10 mouse cellular contexts compared by ENCODE assay signal in genomic region chr16:32201004-32201325, GRCm38 (mm10). TPM values are rescaled to one million over a fixed set of nuclear protein-coding genes. Genes with fewer than 3 reads are reported as not detected.
DNase-seq lines count a peak whose midpoint lies in the region; ATAC-seq and TF ChIP-seq lines count a peak whose summit lies in the region.
"Had no signal": no experiment of that assay in that cellular context is flagged by ENCODE, and none has a peak within 500 bp of the region (broad histone marks: within the 10 kb centered on the region; RNA-seq: fewer than 3 reads in every experiment).

No protein-coding gene starts in this region.

- no peaks in the 10 kb centered on the region for H3K36me3 ChIP-seq in kidney, adult 2 months (ENCODE audit: control insufficient read depth, insufficient read depth, low read length)
- no peaks in the 10 kb centered on the region for H3K36me3 ChIP-seq in embryonic facial prominence, embryonic 14.5 days (ENCODE audit: control insufficient read depth, insufficient read depth, low read length)
- H3K36me3 ChIP-seq in intestine, embryonic 16.5 days (ENCODE audit: control insufficient read depth, insufficient read depth, low read length): no peaks in the 10 kb centered on the region
- H3K36me3 ChIP-seq in midbrain, embryonic 14.5 days (ENCODE audit: control insufficient read depth, insufficient read depth, low read length): no peaks in the 10 kb centered on the region

- peak overlapping the region; percentile 59 for H3K4me2 ChIP-seq in embryonic facial prominence, embryonic 14.5 days (ENCODE audit: low read depth, low read length)
- H3K4me2 ChIP-seq in intestine, embryonic 16.5 days (ENCODE audit: low read depth, low read length): no peak overlapping the region
- peak overlapping the region; percentile 29 for H3K4me2 ChIP-seq in midbrain, embryonic 14.5 days (ENCODE audit: low read length)

- 33% methylated on average over 9 of the region's 9 CpGs for WGBS in kidney, adult 2 months
- 43% methylated on average over 9 of the region's 9 CpGs for WGBS in embryonic facial prominence, embryonic 14.5 days
- WGBS in intestine, embryonic 16.5 days: 67% methylated on average over 9 of the region's 9 CpGs
- WGBS in midbrain, embryonic 14.5 days: 49% methylated on average over 9 of the region's 9 CpGs

- H3K27ac ChIP-seq in kidney, adult 2 months (ENCODE audit: insufficient read depth, low read depth, low read length): peak overlapping the region; percentile 90
- peak overlapping the region; percentile 92 for H3K27ac ChIP-seq in embryonic facial prominence, embryonic 14.5 days (replicated peaks; ENCODE audit: low read depth, low read length)
- peak overlapping the region; percentile 72 for H3K27ac ChIP-seq in intestine, embryonic 16.5 days (ENCODE audit: low read length)
- H3K27ac ChIP-seq in midbrain, embryonic 14.5 days (replicated peaks; ENCODE audit: low read depth, low read length): no peak overlapping the region

- H3K4me1 ChIP-seq in kidney, adult 2 months (ENCODE audit: control insufficient read depth, insufficient read depth, low read length): no peaks in the 10 kb centered on the region
- H3K4me1 ChIP-seq in embryonic facial prominence, embryonic 14.5 days (ENCODE audit: control insufficient read depth, insufficient read depth, low read length): peaks cover 7% of the 10 kb centered on the region; the same call in 1 of the 2 replicates
- no peaks in the 10 kb centered on the region for H3K4me1 ChIP-seq in intestine, embryonic 16.5 days (ENCODE audit: control insufficient read depth, insufficient read depth, low read length)
- H3K4me1 ChIP-seq in midbrain, embryonic 14.5 days (ENCODE audit: control insufficient read depth, insufficient read depth, low read length): no peaks in the 10 kb centered on the region

- TF ChIP-seq POLR2A in kidney, adult 2 months (IDR thresholded peaks at IDR 0.05; ENCODE audit: low read depth, low read length): no peak

- no peaks in the 10 kb centered on the region for H3K27me3 ChIP-seq in kidney, adult 2 months (replicated peaks; ENCODE audit: control insufficient read depth, insufficient read depth, low read length)
- no peaks in the 10 kb centered on the region for H3K27me3 ChIP-seq in embryonic facial prominence, embryonic 14.5 days (replicated peaks; ENCODE audit: control insufficient read depth, insufficient read depth, low read length)
- H3K27me3 ChIP-seq in intestine, embryonic 16.5 days (replicated peaks; ENCODE audit: control insufficient read depth, insufficient read depth, low read length): no peaks in the 10 kb centered on the region
- no peaks in the 10 kb centered on the region for H3K27me3 ChIP-seq in midbrain, embryonic 14.5 days (ENCODE audit: control insufficient read depth, insufficient read depth, low read length)

- peak overlapping the region; percentile 60 for H3K4me3 ChIP-seq in kidney, adult 2 months (ENCODE audit: insufficient read depth, low read depth, low read length)
- H3K4me3 ChIP-seq in embryonic facial prominence, embryonic 14.5 days (ENCODE audit: low read depth, low read length): peak overlapping the region; percentile 41
- H3K4me3 ChIP-seq in intestine, embryonic 16.5 days (ENCODE audit: low read length): no peak overlapping the region
- H3K4me3 ChIP-seq in midbrain, embryonic 14.5 days (replicated peaks; ENCODE audit: low read depth, low read length): no peak overlapping the region

- peak overlapping the region; percentile 70 for H3K9ac ChIP-seq in embryonic facial prominence, embryonic 14.5 days (ENCODE audit: low read depth, low read length)
- no peak overlapping the region for H3K9ac ChIP-seq in intestine, embryonic 16.5 days (ENCODE audit: low read depth, low read length)
- H3K9ac ChIP-seq in midbrain, embryonic 14.5 days (replicated peaks; ENCODE audit: low read length): no peak overlapping the region

- ATAC-seq in embryonic facial prominence, embryonic 14.5 days (ENCODE audit: low read depth): no peak
- 0 out of 2 replicates have a peak, but pooled peaks have one; percentile 23 for ATAC-seq in intestine, embryonic 16.5 days
- ATAC-seq in midbrain, embryonic 14.5 days (ENCODE audit: low FRiP score, low TSS enrichment): no peak

- H3K9me3 ChIP-seq in embryonic facial prominence, embryonic 14.5 days (ENCODE audit: control insufficient read depth, low read length): no peaks in the 10 kb centered on the region
- no peaks in the 10 kb centered on the region for H3K9me3 ChIP-seq in intestine, embryonic 16.5 days (ENCODE audit: control insufficient read depth, low read length)
- H3K9me3 ChIP-seq in midbrain, embryonic 14.5 days (ENCODE audit: control insufficient read depth, low read length): no peaks in the 10 kb centered on the region

- no peak for TF ChIP-seq CTCF in kidney, adult 2 months (conservative IDR thresholded peaks at IDR 0.05; ENCODE audit: insufficient read depth, insufficient read length, low read depth, low read length)

- DNase-seq in kidney, adult 2 months: peak; percentile 56
- no peak for DNase-seq in kidney, postnatal 10 days
- DNase-seq in embryonic facial prominence, embryonic 14.5 days (ENCODE audit: low spot score): no peak
- no peak for DNase-seq in midbrain, embryonic 14.5 days
- DNase-seq in layer of hippocampus, postnatal 36 days: no peak
- DNase-seq in thymus, postnatal 0 days (ENCODE audit: low spot score): no peak
- DNase-seq in testis, postnatal 14 days (ENCODE audit: low spot score): no peak

RNA-seq across cellular contexts. Expression of gene Bex6, which starts 21.3 kb away (rescaled TPM):
- not detected in 2 replicates for polyA plus RNA-seq in kidney, adult 2 months (2012; rRNA removed)
- not detected in 2 replicates for polyA plus RNA-seq in embryonic facial prominence, embryonic 14.5 days (2014; fragmentation: Nextera tagmentation; extraction: Ambion mirVana)
- polyA plus RNA-seq in intestine, embryonic 16.5 days (2015; fragmentation: Nextera tagmentation; extraction: Ambion mirVana): not detected in 2 replicates
- not detected in 2 replicates for polyA plus RNA-seq in midbrain, embryonic 14.5 days (2014; fragmentation: Nextera tagmentation; extraction: Ambion mirVana)
- total RNA-seq in layer of hippocampus, postnatal 36 days (2021): not detected
- 4.1 and 6.6 TPM in 2 replicates for polyA plus RNA-seq in thymus, postnatal 0 days (2015; fragmentation: Nextera tagmentation; extraction: Ambion mirVana)
- total RNA-seq: left cerebral cortex, postnatal 4 days had no signal
- polyA plus RNA-seq: gonadal fat pad, adult 2 months had no signal

RNA-seq across cellular contexts. Expression of gene Nrros, which starts 35.6 kb away (rescaled TPM):
- 7.9 and 11.6 TPM in 2 replicates for polyA plus RNA-seq in kidney, adult 2 months (2012; rRNA removed)
- 23.1 and 23.7 TPM in 2 replicates for polyA plus RNA-seq in embryonic facial prominence, embryonic 14.5 days (2014; fragmentation: Nextera tagmentation; extraction: Ambion mirVana)
- 13.1 and 13.3 TPM in 2 replicates for polyA plus RNA-seq in intestine, embryonic 16.5 days (2015; fragmentation: Nextera tagmentation; extraction: Ambion mirVana)
- 3.4 and 8.7 TPM in 2 replicates for polyA plus RNA-seq in midbrain, embryonic 14.5 days (2014; fragmentation: Nextera tagmentation; extraction: Ambion mirVana)
- total RNA-seq in layer of hippocampus, postnatal 36 days (2021): 10 to 100 TPM in 1 of 2 experiments, 1 to 10 TPM in 1; 8.9 to 11.9 TPM
- 94.5 and 99.5 TPM in 2 replicates for polyA plus RNA-seq in thymus, postnatal 0 days (2015; fragmentation: Nextera tagmentation; extraction: Ambion mirVana)

RNA-seq across cellular contexts. Expression of gene Fbxo45, which starts 46.0 kb away (rescaled TPM):
- 2.7 and 3.5 TPM in 2 replicates for polyA plus RNA-seq in kidney, adult 2 months (2012; rRNA removed)
- 13.4 and 14.0 TPM in 2 replicates for polyA plus RNA-seq in embryonic facial prominence, embryonic 14.5 days (2014; fragmentation: Nextera tagmentation; extraction: Ambion mirVana)
- polyA plus RNA-seq in intestine, embryonic 16.5 days (2015; fragmentation: Nextera tagmentation; extraction: Ambion mirVana): 2.6 and 2.7 TPM in 2 replicates
- 15.0 and 15.6 TPM in 2 replicates for polyA plus RNA-seq in midbrain, embryonic 14.5 days (2014; fragmentation: Nextera tagmentation; extraction: Ambion mirVana)
- 10 to 100 TPM; 48.4 to 50.1 TPM for total RNA-seq in layer of hippocampus, postnatal 36 days (2021)
- polyA plus RNA-seq in thymus, postnatal 0 days (2015; fragmentation: Nextera tagmentation; extraction: Ambion mirVana): 8.8 and 11.9 TPM in 2 replicates

RNA-seq across cellular contexts. Expression of gene Wdr53, which starts 46.1 kb away (rescaled TPM):
- polyA plus RNA-seq in kidney, adult 2 months (2012; rRNA removed): 5.2 and 6.0 TPM in 2 replicates
- 17.3 and 20.0 TPM in 2 replicates for polyA plus RNA-seq in embryonic facial prominence, embryonic 14.5 days (2014; fragmentation: Nextera tagmentation; extraction: Ambion mirVana)
- polyA plus RNA-seq in intestine, embryonic 16.5 days (2015; fragmentation: Nextera tagmentation; extraction: Ambion mirVana): 17.2 and 17.6 TPM in 2 replicates
- 12.8 and 15.6 TPM in 2 replicates for polyA plus RNA-seq in midbrain, embryonic 14.5 days (2014; fragmentation: Nextera tagmentation; extraction: Ambion mirVana)
- 10 to 100 TPM; 13.0 to 13.1 TPM for total RNA-seq in layer of hippocampus, postnatal 36 days (2021)
- polyA plus RNA-seq in thymus, postnatal 0 days (2015; fragmentation: Nextera tagmentation; extraction: Ambion mirVana): 23.9 and 26.8 TPM in 2 replicates

Comparison
In these comparisons a context has a peak if more than half of its experiments do, and no peak if none do; other contexts are left out.
1. H3K4me3 ChIP-seq: peak in kidney, adult 2 months (single experiment) and embryonic facial prominence, embryonic 14.5 days (single experiment); none in intestine, embryonic 16.5 days (single experiment) and midbrain, embryonic 14.5 days (single experiment).